Mouse (Mus musculus) spleen, adult 2 months (tissue): ENCODE measurements at regions not wholly inside any gene's neighbourhood (a gene's known extent, or its start where the extent isn't known, plus 50 kb on each side); places are given as distances from the start of the nearest gene placed in this dataset.

Experiments used
- CTCF ChIP-seq: fragments of 200-500 bp; IDR thresholded peaks from 2 replicates; pipeline ENCODE4 v1.5.1; 2011; ENCODE audit warnings: mild to moderate bottlenecking, inconsistent platforms; ENCODE audit not compliant: insufficient read depth, insufficient read length, insufficient replicate concordance; ENCODE audit errors: extremely low read depth
- POLR2A ChIP-seq: fragments of 200-500 bp; IDR thresholded peaks from 2 replicates; pipeline ENCODE4 v1.6.1; 2011; ENCODE audit warnings: low read depth, low read length, inconsistent platforms

- TF ChIP-seq CTCF = no peak
- no peak for TF ChIP-seq POLR2A
Observed at GRCm38 (mm10) chr14:74145202-74145700, 484.2 kb downstream of the Gm21750 start.
